Mouse (Mus musculus): Measurements from ENCODE around the gene Gltpd2.

DNA sequence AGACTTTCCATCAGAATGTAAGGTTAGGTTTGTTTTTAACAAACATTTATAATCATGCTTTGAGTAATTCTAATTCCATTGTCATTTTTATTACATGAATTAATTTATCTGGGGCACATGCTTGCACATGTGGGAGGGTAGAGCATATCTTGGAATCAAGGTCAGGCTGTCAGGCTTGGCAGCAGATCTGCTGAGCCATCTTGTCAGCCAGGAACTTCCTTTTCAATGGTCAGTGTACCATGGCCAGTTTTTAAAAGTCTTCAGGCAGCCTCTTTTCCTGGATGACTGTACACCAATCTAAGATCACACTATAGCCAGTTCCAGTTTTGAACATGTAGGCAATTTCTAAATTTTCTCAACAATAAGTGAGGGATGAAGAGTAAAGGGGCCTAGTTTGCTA lies 46.3 kb upstream of the Gltpd2 start:
- TF ChIP-seq POLR2A (IDR thresholded peaks at IDR 0.05; ENCODE audit: borderline replicate concordance, control insufficient read depth, low read depth, low read length) (no peak), CTCF (IDR thresholded peaks at IDR 0.05; ENCODE audit: control insufficient read depth, insufficient read depth, low read length) (no peak)
